Mouse (Mus musculus): Measurements from ENCODE around the gene Slc17a9. TPM values are rescaled to one million over a fixed set of nuclear protein-coding genes. Genes with fewer than 3 reads are reported as not detected.

Gene Slc17a9
- total RNA-seq (2017) = 6.5 and 6.8 TPM in 2 replicates

GRCm38 (mm10) chr2:180724585-180725413 is at the start of gene Slc17a9:
Gene Slc17a9 (plus strand): TSS chr2:180725263.
- ATAC-seq (replicated peaks; ENCODE audit: low read depth, poor library complexity, severe bottlenecking) = peak; percentile 90

GRCm38 (mm10) chr2:180676706-180677105 is 48.4 kb upstream of the Slc17a9 start:
- ATAC-seq (replicated peaks; ENCODE audit: low read depth, poor library complexity, severe bottlenecking) = no peak

GRCm38 (mm10) chr2:180678609-180679140 is 46.4 kb upstream of the Slc17a9 start:
- peak; percentile 88 for ATAC-seq (replicated peaks; ENCODE audit: low read depth, poor library complexity, severe bottlenecking)

GRCm38 (mm10) chr2:180681225-180681624 is 43.8 kb upstream of the Slc17a9 start:
- no peak for ATAC-seq (replicated peaks; ENCODE audit: low read depth, poor library complexity, severe bottlenecking)

- no peak for ATAC-seq (replicated peaks; ENCODE audit: low read depth, poor library complexity, severe bottlenecking)
Observed at GRCm38 (mm10) chr2:180683524-180683923, 41.5 kb upstream of the Slc17a9 start.

GRCm38 (mm10) chr2:180684031-180684430 is 41.0 kb upstream of the Slc17a9 start:
- ATAC-seq (replicated peaks; ENCODE audit: low read depth, poor library complexity, severe bottlenecking) = no peak

GRCm38 (mm10) chr2:180689841-180690240 is 35.2 kb upstream of the Slc17a9 start:
- ATAC-seq (replicated peaks; ENCODE audit: low read depth, poor library complexity, severe bottlenecking) = peak; percentile 20

GRCm38 (mm10) chr2:180692630-180693029 is 32.4 kb upstream of the Slc17a9 start:
- peak; percentile 94 for ATAC-seq (replicated peaks; ENCODE audit: low read depth, poor library complexity, severe bottlenecking)

- ATAC-seq (replicated peaks; ENCODE audit: low read depth, poor library complexity, severe bottlenecking) = peak; percentile 66
Observed at GRCm38 (mm10) chr2:180695176-180695575, 29.9 kb upstream of the Slc17a9 start.

- ATAC-seq (replicated peaks; ENCODE audit: low read depth, poor library complexity, severe bottlenecking) = no peak
Observed at GRCm38 (mm10) chr2:180700457-180700856, 24.6 kb upstream of the Slc17a9 start.

- ATAC-seq (replicated peaks; ENCODE audit: low read depth, poor library complexity, severe bottlenecking) = peak; percentile 1; the same call in 1 of the 2 replicates
Observed at GRCm38 (mm10) chr2:180701053-180701766, 23.9 kb upstream of the Slc17a9 start.

GRCm38 (mm10) chr2:180701767-180702621 is 23.1 kb upstream of the Slc17a9 start:
- peak; percentile 77 for ATAC-seq (replicated peaks; ENCODE audit: low read depth, poor library complexity, severe bottlenecking)

- no peak for ATAC-seq (replicated peaks; ENCODE audit: low read depth, poor library complexity, severe bottlenecking)
Observed at GRCm38 (mm10) chr2:180702701-180703149, 22.3 kb upstream of the Slc17a9 start.

GRCm38 (mm10) chr2:180703175-180703574 is 21.9 kb upstream of the Slc17a9 start:
- ATAC-seq (replicated peaks; ENCODE audit: low read depth, poor library complexity, severe bottlenecking) = no peak

GRCm38 (mm10) chr2:180703645-180704359 is 21.3 kb upstream of the Slc17a9 start:
- ATAC-seq (replicated peaks; ENCODE audit: low read depth, poor library complexity, severe bottlenecking) = peak; percentile 28

GRCm38 (mm10) chr2:180704591-180704990 is 20.5 kb upstream of the Slc17a9 start:
- no peak for ATAC-seq (replicated peaks; ENCODE audit: low read depth, poor library complexity, severe bottlenecking)

- peak; percentile 31 for ATAC-seq (replicated peaks; ENCODE audit: low read depth, poor library complexity, severe bottlenecking)
Observed at GRCm38 (mm10) chr2:180705066-180705465, 20.0 kb upstream of the Slc17a9 start.

GRCm38 (mm10) chr2:180705975-180706374 is 19.1 kb upstream of the Slc17a9 start:
- no peak for ATAC-seq (replicated peaks; ENCODE audit: low read depth, poor library complexity, severe bottlenecking)
